Mouse (Mus musculus): Measurements from ENCODE around the gene Smdt1. TPM values are rescaled to one million over a fixed set of nuclear protein-coding genes. Genes with fewer than 3 reads are reported as not detected.
"Not testable (repeated sequence)": the region's sequence is repeated elsewhere in the genome, so short reads cannot be mapped to it uniquely, and the experiment has no call there.

The Smdt1 gene
- polyA plus RNA-seq, 1 experiment: 378 TPM

DNA sequence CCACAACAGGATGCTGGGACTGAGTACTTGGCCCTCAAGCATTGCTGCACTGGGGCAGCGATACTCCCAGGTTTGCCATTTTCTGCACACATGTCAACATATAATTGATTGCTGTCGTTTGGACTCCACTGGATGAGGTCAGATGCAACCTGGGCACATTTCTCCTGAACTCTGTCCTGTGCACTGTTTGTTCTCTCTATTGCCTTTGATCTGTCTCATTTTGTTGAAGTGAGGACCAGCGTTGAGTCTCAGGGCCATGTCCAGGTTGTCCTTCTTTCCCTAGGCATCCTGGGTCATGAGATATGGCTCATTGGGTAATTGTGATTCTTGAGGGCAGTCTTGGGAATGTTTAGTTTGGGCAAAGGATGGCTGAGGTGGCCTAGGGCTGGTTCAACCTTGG is 57.2 kb downstream of the Smdt1 start:
- 59% methylated on average over 3 of the region's 3 CpGs for WGBS

More for the DNA sequence above, 57.2 kb downstream of the Smdt1 start:
- DNase-seq (ENCODE audit: low read depth, low spot score): not testable (repeated sequence)

Other genes starting within 250 kb of the Smdt1 start
- 18.0 and 18.4 TPM in 2 replicates for gene Ccdc134, start 211.0 kb upstream of the Smdt1 start, polyA plus RNA-seq (2012; rRNA removed)
- 113 and 136 TPM in 2 replicates for gene Srebf2, start 191.8 kb upstream of the Smdt1 start, polyA plus RNA-seq (2012; rRNA removed)
- gene Shisa8, start 126.1 kb upstream of the Smdt1 start, polyA plus RNA-seq (2012; rRNA removed): 1.0 and 1.7 TPM in 2 replicates
- gene Tnfrsf13c, start 114.6 kb upstream of the Smdt1 start, polyA plus RNA-seq (2012; rRNA removed): 10.2 and 12.1 TPM in 2 replicates
- gene Cenpm, start 94.2 kb upstream of the Smdt1 start, polyA plus RNA-seq (2012; rRNA removed): 17.1 and 21.4 TPM in 2 replicates
- 0.21 and 0.22 TPM in 2 replicates for gene 1500009C09Rik, start 86.6 kb upstream of the Smdt1 start, polyA plus RNA-seq (2012; rRNA removed)
- 0.38 and 0.55 TPM in 2 replicates for gene Sept3, start 64.1 kb upstream of the Smdt1 start, polyA plus RNA-seq (2012; rRNA removed)
- gene Wbp2nl, start 40.0 kb upstream of the Smdt1 start, polyA plus RNA-seq (2012; rRNA removed): 0.11 TPM in 1 of 2 replicates, not detected in the other
- 137 and 148 TPM in 2 replicates for gene Naga, start within 50 bp of the Smdt1 start, polyA plus RNA-seq (2012; rRNA removed)
- gene Pheta2, start within 50 bp of the Smdt1 start, polyA plus RNA-seq (2012; rRNA removed): 0.52 and 0.78 TPM in 2 replicates
- gene Ndufa6, start 15.4 kb downstream of the Smdt1 start, polyA plus RNA-seq (2012; rRNA removed): 282 and 435 TPM in 2 replicates
- 22.4 and 44.0 TPM in 2 replicates for gene Cyp2d22, start 41.3 kb downstream of the Smdt1 start, polyA plus RNA-seq (2012; rRNA removed)
- gene Cyp2d11, start 55.1 kb downstream of the Smdt1 start, polyA plus RNA-seq (2012; rRNA removed): not detected in 2 replicates
- gene Cyp2d10, start 68.2 kb downstream of the Smdt1 start, polyA plus RNA-seq (2012; rRNA removed): 0.14 and 0.64 TPM in 2 replicates
- 0.12 TPM in 1 of 2 replicates, not detected in the other for gene Cyp2d9, start 94.5 kb downstream of the Smdt1 start, polyA plus RNA-seq (2012; rRNA removed)
- gene Cyp2d12, start 216.1 kb downstream of the Smdt1 start, polyA plus RNA-seq (2012; rRNA removed): 0.10 and 0.61 TPM in 2 replicates